In the genomic region with DNA sequence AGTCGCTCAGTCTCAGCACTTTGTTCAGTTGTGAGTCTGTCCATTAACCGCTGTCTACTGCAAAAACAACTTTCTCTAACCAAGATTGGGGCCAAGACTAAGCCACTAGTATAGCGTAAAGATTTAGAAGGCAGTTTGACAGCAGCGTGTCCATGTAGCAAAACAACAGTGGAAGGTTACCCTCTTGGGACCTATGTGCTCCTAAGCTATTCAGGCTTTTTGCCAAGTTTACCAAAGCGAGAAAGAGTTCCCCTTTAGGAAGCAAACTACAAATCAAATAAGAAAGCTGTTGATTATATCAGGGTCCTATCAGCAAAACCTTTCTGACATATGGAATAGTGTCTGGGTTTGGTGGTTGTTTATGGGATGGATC, we compare ENCODE assay signal across 15 mouse cellular contexts. TPM values are rescaled to one million over a fixed set of nuclear protein-coding genes. Genes with fewer than 3 reads are reported as not detected.
A peak's percentile ranks its signal among the peaks of the same experiment; 100 is the strongest.
DNase-seq lines count a peak whose midpoint lies in the region; ATAC-seq and TF ChIP-seq lines count a peak whose summit lies in the region.
"Had no signal": no experiment of that assay in that cellular context is flagged by ENCODE, and none has a peak within 500 bp of the region (broad histone marks: within the 10 kb centered on the region; RNA-seq: fewer than 3 reads in every experiment).

No protein-coding gene starts in this region.

- peaks cover 5% of the 10 kb centered on the region for H3K4me1 ChIP-seq in intestine, embryonic 14.5 days (replicated peaks; ENCODE audit: control insufficient read depth, insufficient read depth, low read length)
- no peaks in the 10 kb centered on the region for H3K4me1 ChIP-seq in intestine, postnatal 0 days (replicated peaks; ENCODE audit: control insufficient read depth, insufficient read depth, low read length)
- H3K4me1 ChIP-seq in lung, postnatal 0 days (ENCODE audit: insufficient read depth, low read depth, low read length) = no peaks in the 10 kb centered on the region
- 0 out of 2 replicates have a peak, but pooled peaks cover 2% of the 10 kb centered on the region for H3K4me1 ChIP-seq in embryonic fibroblast, embryonic 13.5 days (ENCODE audit: control insufficient read depth, insufficient read depth, low read length)
- no peaks in the 10 kb centered on the region for H3K4me1 ChIP-seq in stomach, embryonic 16.5 days (ENCODE audit: control insufficient read depth, insufficient read depth, low read length)
- H3K4me1 ChIP-seq in forebrain, embryonic 16.5 days (replicated peaks; ENCODE audit: control insufficient read depth, insufficient read depth, low read length) = no peaks in the 10 kb centered on the region
- H3K4me1 ChIP-seq: forebrain, embryonic 15.5 days; hindbrain, embryonic 10.5 days had no signal

- no peaks in the 10 kb centered on the region for H3K27me3 ChIP-seq in intestine, embryonic 14.5 days (replicated peaks; ENCODE audit: control insufficient read depth, insufficient read depth, low read length)
- no peaks in the 10 kb centered on the region for H3K27me3 ChIP-seq in intestine, postnatal 0 days (replicated peaks; ENCODE audit: control insufficient read depth, insufficient read depth, low read length)
- H3K27me3 ChIP-seq in lung, postnatal 0 days (replicated peaks; ENCODE audit: insufficient read depth, low read length) = no peaks in the 10 kb centered on the region
- no peaks in the 10 kb centered on the region for H3K27me3 ChIP-seq in stomach, embryonic 16.5 days (ENCODE audit: control insufficient read depth, insufficient read depth, low read length)
- no peaks in the 10 kb centered on the region for H3K27me3 ChIP-seq in forebrain, embryonic 16.5 days (replicated peaks; ENCODE audit: control insufficient read depth, insufficient read depth, low read length)
- H3K27me3 ChIP-seq: forebrain, embryonic 15.5 days had no signal

- TF ChIP-seq EP300 in lung, postnatal 0 days (IDR thresholded peaks at IDR 0.05) = no peak

- H3K9me3 ChIP-seq in intestine, embryonic 14.5 days (ENCODE audit: control insufficient read depth, low read length) = no peaks in the 10 kb centered on the region
- no peaks in the 10 kb centered on the region for H3K9me3 ChIP-seq in intestine, postnatal 0 days (ENCODE audit: control insufficient read depth)
- H3K9me3 ChIP-seq in lung, postnatal 0 days (ENCODE audit: low read length) = no peaks in the 10 kb centered on the region
- H3K9me3 ChIP-seq in stomach, embryonic 16.5 days (replicated peaks; ENCODE audit: control insufficient read depth, low read length) = no peaks in the 10 kb centered on the region
- H3K9me3 ChIP-seq in forebrain, embryonic 16.5 days (ENCODE audit: control insufficient read depth, low read length) = no peaks in the 10 kb centered on the region
- H3K9me3 ChIP-seq: forebrain, embryonic 15.5 days; hindbrain, embryonic 10.5 days had no signal

- no peak for DNase-seq in intestine, embryonic 14.5 days (ENCODE audit: low spot score)
- DNase-seq in lung, postnatal 0 days (ENCODE audit: low spot score) = no peak
- no peak for DNase-seq in lung, postnatal 36 days
- DNase-seq in urinary bladder, postnatal 36 days (ENCODE audit: low spot score in 2 of 2) = no peak
- DNase-seq: cerebellum, adult 9-10 months; thymus, postnatal 25 days had no signal

- H3K9ac ChIP-seq in intestine, embryonic 14.5 days (ENCODE audit: low read length) = no peak overlapping the region
- H3K9ac ChIP-seq in intestine, postnatal 0 days (ENCODE audit: low read depth, low read length) = no peak overlapping the region
- H3K9ac ChIP-seq in lung, postnatal 0 days (replicated peaks; ENCODE audit: low read depth) = no peak overlapping the region
- H3K9ac ChIP-seq in stomach, embryonic 16.5 days (ENCODE audit: low read length) = no peak overlapping the region
- H3K9ac ChIP-seq in forebrain, embryonic 16.5 days (replicated peaks; ENCODE audit: low read depth, low read length) = no peak overlapping the region
- H3K9ac ChIP-seq: forebrain, embryonic 15.5 days had no signal

- TF ChIP-seq CTCF in intestine, postnatal 0 days (IDR thresholded peaks at IDR 0.05; ENCODE audit: low read depth) = no peak
- TF ChIP-seq CTCF in lung, postnatal 0 days (IDR thresholded peaks at IDR 0.05) = no peak
- TF ChIP-seq CTCF in embryonic fibroblast, embryonic 13.5 days (IDR thresholded peaks at IDR 0.05; ENCODE audit: borderline replicate concordance, insufficient read depth, low read length) = no peak

- WGBS in intestine, embryonic 14.5 days = 76% methylated on average over 5 of the region's 5 CpGs
- 66% methylated on average over 5 of the region's 5 CpGs for WGBS in intestine, postnatal 0 days
- 53% methylated on average over 5 of the region's 5 CpGs for WGBS in lung, postnatal 0 days
- WGBS in stomach, embryonic 16.5 days = 66% methylated on average over 5 of the region's 5 CpGs
- WGBS in forebrain, embryonic 16.5 days = 84% methylated on average over 5 of the region's 5 CpGs

- H3K4me2 ChIP-seq in intestine, embryonic 14.5 days (ENCODE audit: low read length) = peak overlapping the region; percentile 11; the same call in 1 of the 2 replicates
- no peak overlapping the region; the same call in 1 of the 2 replicates for H3K4me2 ChIP-seq in intestine, postnatal 0 days (replicated peaks; ENCODE audit: low read depth)
- 0 out of 2 replicates have a peak overlapping the region, but pooled peaks have one; percentile 17 for H3K4me2 ChIP-seq in lung, postnatal 0 days (replicated peaks; ENCODE audit: low read depth, low read length)
- peak overlapping the region; percentile 13; the same call in 1 of the 2 replicates for H3K4me2 ChIP-seq in stomach, embryonic 16.5 days (ENCODE audit: low read depth, low read length)
- no peak overlapping the region for H3K4me2 ChIP-seq in forebrain, embryonic 16.5 days (ENCODE audit: low read length)
- H3K4me2 ChIP-seq: forebrain, embryonic 15.5 days had no signal

- H3K36me3 ChIP-seq in intestine, embryonic 14.5 days (ENCODE audit: control insufficient read depth, insufficient read depth, low read length) = no peaks in the 10 kb centered on the region
- no peaks in the 10 kb centered on the region for H3K36me3 ChIP-seq in intestine, postnatal 0 days (ENCODE audit: control insufficient read depth, insufficient read depth)
- no peaks in the 10 kb centered on the region for H3K36me3 ChIP-seq in lung, postnatal 0 days (ENCODE audit: insufficient read depth, low read length)
- H3K36me3 ChIP-seq in stomach, embryonic 16.5 days (ENCODE audit: control insufficient read depth, insufficient read depth, low read length) = no peaks in the 10 kb centered on the region
- H3K36me3 ChIP-seq in forebrain, embryonic 16.5 days (ENCODE audit: control insufficient read depth, insufficient read depth) = no peaks in the 10 kb centered on the region
- H3K36me3 ChIP-seq: forebrain, embryonic 15.5 days; hindbrain, embryonic 10.5 days had no signal

- no peak for ATAC-seq in intestine, embryonic 14.5 days (replicated peaks; ENCODE audit: low FRiP score, low TSS enrichment, low read depth)
- no peak for ATAC-seq in intestine, postnatal 0 days
- no peak for ATAC-seq in lung, postnatal 0 days
- no peak; the same call in 1 of the 2 replicates for ATAC-seq in stomach, embryonic 16.5 days (ENCODE audit: insufficient read depth, low FRiP score)
- ATAC-seq in forebrain, embryonic 16.5 days = no peak
- ATAC-seq: forebrain, embryonic 15.5 days had no signal

- no peak overlapping the region for H3K4me3 ChIP-seq in intestine, embryonic 14.5 days (ENCODE audit: low read depth, low read length)
- H3K4me3 ChIP-seq in intestine, postnatal 0 days (ENCODE audit: low read depth, low read length) = no peak overlapping the region
- H3K4me3 ChIP-seq in lung, postnatal 0 days (ENCODE audit: low read depth, low read length) = no peak overlapping the region
- no peak overlapping the region for H3K4me3 ChIP-seq in embryonic fibroblast, embryonic 13.5 days (ENCODE audit: insufficient read depth, low read length)
- H3K4me3 ChIP-seq in stomach, embryonic 16.5 days (replicated peaks; ENCODE audit: low read length) = no peak overlapping the region
- H3K4me3 ChIP-seq in forebrain, embryonic 16.5 days (replicated peaks; ENCODE audit: low read length) = no peak overlapping the region
- H3K4me3 ChIP-seq: forebrain, embryonic 15.5 days; hindbrain, embryonic 10.5 days had no signal

- H3K27ac ChIP-seq in intestine, embryonic 14.5 days (ENCODE audit: low read depth) = 0 out of 2 replicates have a peak overlapping the region, but pooled peaks have one; percentile 22
- no peak overlapping the region for H3K27ac ChIP-seq in intestine, postnatal 0 days (ENCODE audit: low read depth, low read length)
- no peak overlapping the region for H3K27ac ChIP-seq in lung, postnatal 0 days (ENCODE audit: low read length)
- peak overlapping the region; percentile 11; the same call in 1 of the 2 replicates for H3K27ac ChIP-seq in embryonic fibroblast, embryonic 13.5 days (ENCODE audit: insufficient read depth, low read length)
- H3K27ac ChIP-seq in stomach, embryonic 16.5 days (ENCODE audit: low read length) = peak overlapping the region; percentile 3; the same call in 1 of the 2 replicates
- no peak overlapping the region for H3K27ac ChIP-seq in forebrain, embryonic 16.5 days (ENCODE audit: low read length)
- H3K27ac ChIP-seq: forebrain, embryonic 15.5 days; hindbrain, embryonic 10.5 days had no signal

- no peak for TF ChIP-seq POLR2A in embryonic fibroblast, embryonic 13.5 days (IDR thresholded peaks at IDR 0.05; ENCODE audit: low read depth, low read length)

RNA-seq across cellular contexts. Expression of gene Olfr984, which starts 3.3 kb away (rescaled TPM):
- not detected in 2 replicates for polyA plus RNA-seq in intestine, embryonic 14.5 days (2014; fragmentation: Nextera tagmentation; extraction: Ambion mirVana)
- polyA plus RNA-seq in intestine, postnatal 0 days (2015; fragmentation: Nextera tagmentation; extraction: Ambion mirVana) = not detected in 2 replicates
- polyA plus RNA-seq in lung, postnatal 0 days (2015; fragmentation: Nextera tagmentation; extraction: Ambion mirVana) = not detected in 2 replicates
- polyA plus RNA-seq in embryonic fibroblast, embryonic 13.5 days (2011; ENCODE audit: insufficient read length, low read depth, missing spikeins) = not detected in 2 replicates
- polyA plus RNA-seq in stomach, embryonic 16.5 days (2015; fragmentation: Nextera tagmentation; extraction: Ambion mirVana) = not detected in 2 replicates
- not detected in 2 replicates for polyA plus RNA-seq in forebrain, embryonic 16.5 days (2015; fragmentation: Nextera tagmentation; extraction: Ambion mirVana)
- polyA plus RNA-seq: forebrain, embryonic 15.5 days; gonadal fat pad, adult 2 months; hindbrain, embryonic 10.5 days; kidney, adult 2 months; limb, embryonic 11.5 days had no signal

RNA-seq across cellular contexts. Expression of gene Olfr985, which starts 12.7 kb away (rescaled TPM):
- polyA plus RNA-seq in intestine, embryonic 14.5 days (2014; fragmentation: Nextera tagmentation; extraction: Ambion mirVana) = not detected in 2 replicates
- polyA plus RNA-seq in intestine, postnatal 0 days (2015; fragmentation: Nextera tagmentation; extraction: Ambion mirVana) = not detected in 2 replicates
- polyA plus RNA-seq in lung, postnatal 0 days (2015; fragmentation: Nextera tagmentation; extraction: Ambion mirVana) = not detected in 2 replicates
- polyA plus RNA-seq in embryonic fibroblast, embryonic 13.5 days (2011; ENCODE audit: insufficient read length, low read depth, missing spikeins) = not detected in 2 replicates
- not detected in 2 replicates for polyA plus RNA-seq in stomach, embryonic 16.5 days (2015; fragmentation: Nextera tagmentation; extraction: Ambion mirVana)
- polyA plus RNA-seq in forebrain, embryonic 16.5 days (2015; fragmentation: Nextera tagmentation; extraction: Ambion mirVana) = not detected in 2 replicates
- polyA plus RNA-seq: forebrain, embryonic 15.5 days; gonadal fat pad, adult 2 months; hindbrain, embryonic 10.5 days; kidney, adult 2 months; limb, embryonic 11.5 days had no signal

RNA-seq across cellular contexts. Expression of gene Olfr983, which starts 23.9 kb away (rescaled TPM):
- polyA plus RNA-seq in intestine, embryonic 14.5 days (2014; fragmentation: Nextera tagmentation; extraction: Ambion mirVana) = not detected in 2 replicates
- not detected in 2 replicates for polyA plus RNA-seq in intestine, postnatal 0 days (2015; fragmentation: Nextera tagmentation; extraction: Ambion mirVana)
- not detected in 2 replicates for polyA plus RNA-seq in lung, postnatal 0 days (2015; fragmentation: Nextera tagmentation; extraction: Ambion mirVana)
- not detected in 2 replicates for polyA plus RNA-seq in embryonic fibroblast, embryonic 13.5 days (2011; ENCODE audit: insufficient read length, low read depth, missing spikeins)
- polyA plus RNA-seq in stomach, embryonic 16.5 days (2015; fragmentation: Nextera tagmentation; extraction: Ambion mirVana) = not detected in 2 replicates
- not detected in 2 replicates for polyA plus RNA-seq in forebrain, embryonic 16.5 days (2015; fragmentation: Nextera tagmentation; extraction: Ambion mirVana)
- polyA plus RNA-seq: forebrain, embryonic 15.5 days; gonadal fat pad, adult 2 months; hindbrain, embryonic 10.5 days; kidney, adult 2 months; limb, embryonic 11.5 days had no signal

RNA-seq across cellular contexts. Expression of gene Tmem225, which starts 30.6 kb away (rescaled TPM):
- not detected in 2 replicates for polyA plus RNA-seq in intestine, embryonic 14.5 days (2014; fragmentation: Nextera tagmentation; extraction: Ambion mirVana)
- polyA plus RNA-seq in intestine, postnatal 0 days (2015; fragmentation: Nextera tagmentation; extraction: Ambion mirVana) = not detected in 2 replicates
- not detected in 2 replicates for polyA plus RNA-seq in lung, postnatal 0 days (2015; fragmentation: Nextera tagmentation; extraction: Ambion mirVana)
- not detected in 2 replicates for polyA plus RNA-seq in embryonic fibroblast, embryonic 13.5 days (2011; ENCODE audit: insufficient read length, low read depth, missing spikeins)
- not detected in 2 replicates for polyA plus RNA-seq in stomach, embryonic 16.5 days (2015; fragmentation: Nextera tagmentation; extraction: Ambion mirVana)
- not detected in 2 replicates for polyA plus RNA-seq in forebrain, embryonic 16.5 days (2015; fragmentation: Nextera tagmentation; extraction: Ambion mirVana)
- polyA plus RNA-seq: forebrain, embryonic 15.5 days; gonadal fat pad, adult 2 months; hindbrain, embryonic 10.5 days; kidney, adult 2 months; limb, embryonic 11.5 days had no signal

RNA-seq across cellular contexts. Expression of gene Olfr982, which starts 43.6 kb away (rescaled TPM):
- not detected in 2 replicates for polyA plus RNA-seq in intestine, embryonic 14.5 days (2014; fragmentation: Nextera tagmentation; extraction: Ambion mirVana)
- polyA plus RNA-seq in intestine, postnatal 0 days (2015; fragmentation: Nextera tagmentation; extraction: Ambion mirVana) = not detected in 2 replicates
- polyA plus RNA-seq in lung, postnatal 0 days (2015; fragmentation: Nextera tagmentation; extraction: Ambion mirVana) = not detected in 2 replicates
- not detected in 2 replicates for polyA plus RNA-seq in embryonic fibroblast, embryonic 13.5 days (2011; ENCODE audit: insufficient read length, low read depth, missing spikeins)
- not detected in 2 replicates for polyA plus RNA-seq in stomach, embryonic 16.5 days (2015; fragmentation: Nextera tagmentation; extraction: Ambion mirVana)
- not detected in 2 replicates for polyA plus RNA-seq in forebrain, embryonic 16.5 days (2015; fragmentation: Nextera tagmentation; extraction: Ambion mirVana)
- polyA plus RNA-seq: forebrain, embryonic 15.5 days; gonadal fat pad, adult 2 months; hindbrain, embryonic 10.5 days; kidney, adult 2 months; limb, embryonic 11.5 days had no signal

Comparison
In these comparisons a context has a peak if more than half of its experiments do, and no peak if none do; other contexts are left out.
1. H3K27ac ChIP-seq: peak in intestine, embryonic 14.5 days (single experiment), embryonic fibroblast, embryonic 13.5 days (single experiment) and stomach, embryonic 16.5 days (single experiment); none in intestine, postnatal 0 days (single experiment), lung, postnatal 0 days (single experiment) and forebrain, embryonic 16.5 days (single experiment).
2. H3K4me2 ChIP-seq: peak in intestine, embryonic 14.5 days (single experiment), lung, postnatal 0 days (single experiment) and stomach, embryonic 16.5 days (single experiment); none in intestine, postnatal 0 days (single experiment) and forebrain, embryonic 16.5 days (single experiment).